Mouse (Mus musculus): Measurements from ENCODE around the gene Zfp839.

DNA sequence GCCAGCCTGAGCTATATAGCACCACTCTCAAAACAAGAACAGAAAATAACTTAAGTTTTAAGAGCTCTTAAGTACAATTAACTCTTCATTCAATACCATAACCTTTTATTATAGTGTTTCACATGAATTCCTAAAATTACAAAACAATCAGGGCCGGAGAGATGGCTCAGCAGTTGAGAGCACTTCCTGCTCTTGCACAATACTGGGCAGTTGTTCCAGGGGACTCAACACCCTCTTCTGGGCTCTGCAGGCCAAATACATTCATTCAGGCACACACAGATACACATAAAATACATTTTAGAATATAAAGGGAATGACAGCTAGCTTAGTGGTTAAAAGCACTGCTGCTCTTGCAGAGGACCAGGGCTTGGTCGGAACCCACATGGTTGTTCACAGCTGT is 33.2 kb upstream of the Zfp839 start:
- TF ChIP-seq CTCF (IDR thresholded peaks at IDR 0.05; ENCODE audit: low read depth) (no peak), EP300 (optimal IDR thresholded peaks at IDR 0.05) (no peak)
